Mouse (Mus musculus): ENCODE data around the gene Armc12.

Gene Armc12

GRCm38 (mm10) chr17:28512696-28513095 is 17.9 kb upstream of the Armc12 start:
- in situ Hi-C loops (cut with MboI; ENCODE audit: low sequenced_read_pairs) = no loop called here

DNA sequence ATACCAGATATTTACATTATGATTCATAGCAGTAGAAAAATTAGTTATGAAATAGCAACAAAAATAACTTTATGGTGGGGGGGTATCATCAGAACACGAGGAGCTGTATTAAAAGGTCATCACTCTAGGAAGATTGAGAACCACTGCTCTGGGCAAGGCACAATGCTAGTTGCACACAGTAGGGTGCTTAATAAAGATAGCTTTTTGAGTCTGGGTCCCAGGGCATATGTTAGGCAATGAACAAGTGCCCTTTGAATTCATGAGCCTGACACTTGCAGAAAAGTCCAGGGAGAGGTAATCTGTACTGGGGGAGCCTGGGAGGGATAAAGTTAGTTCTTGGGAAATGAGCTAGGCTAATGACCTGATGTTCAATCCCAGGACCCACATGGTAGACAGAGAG is 17.3 kb upstream of the Armc12 start:
- in situ Hi-C loops (cut with MboI; ENCODE audit: low sequenced_read_pairs) = no loop called here

- in situ Hi-C loops (cut with MboI; ENCODE audit: low sequenced_read_pairs) = no loop called here
Observed at GRCm38 (mm10) chr17:28513844-28514243, 16.8 kb upstream of the Armc12 start.

GRCm38 (mm10) chr17:28514555-28514954 is 16.1 kb upstream of the Armc12 start:
- in situ Hi-C loops (cut with MboI; ENCODE audit: low sequenced_read_pairs) = no loop called here

GRCm38 (mm10) chr17:28515431-28516341 is 14.9 kb upstream of the Armc12 start:
- in situ Hi-C loops (cut with MboI; ENCODE audit: low sequenced_read_pairs) = no loop called here

- in situ Hi-C loops (cut with MboI; ENCODE audit: low sequenced_read_pairs) = no loop called here
Observed at GRCm38 (mm10) chr17:28516881-28517280, 13.7 kb upstream of the Armc12 start.

GRCm38 (mm10) chr17:28517441-28517955 is 13.1 kb upstream of the Armc12 start, which contains the start of gene Fkbp5:
Fkbp5 (minus strand) TSS chr17:28517527.
- in situ Hi-C loops (cut with MboI; ENCODE audit: low sequenced_read_pairs) = no loop called here

GRCm38 (mm10) chr17:28517956-28518614 is 12.5 kb upstream of the Armc12 start:
- in situ Hi-C loops (cut with MboI; ENCODE audit: low sequenced_read_pairs) = no loop called here

- in situ Hi-C loops (cut with MboI; ENCODE audit: low sequenced_read_pairs) = no loop called here
Observed at GRCm38 (mm10) chr17:28518615-28519071, 12.0 kb upstream of the Armc12 start.

GRCm38 (mm10) chr17:28519827-28520226 is 10.8 kb upstream of the Armc12 start:
- in situ Hi-C loops (cut with MboI; ENCODE audit: low sequenced_read_pairs) = loop anchor here (10.0 kb wide), 1 partner anchor 105 kb away; no protein-coding TSS in a partner anchor

DNA sequence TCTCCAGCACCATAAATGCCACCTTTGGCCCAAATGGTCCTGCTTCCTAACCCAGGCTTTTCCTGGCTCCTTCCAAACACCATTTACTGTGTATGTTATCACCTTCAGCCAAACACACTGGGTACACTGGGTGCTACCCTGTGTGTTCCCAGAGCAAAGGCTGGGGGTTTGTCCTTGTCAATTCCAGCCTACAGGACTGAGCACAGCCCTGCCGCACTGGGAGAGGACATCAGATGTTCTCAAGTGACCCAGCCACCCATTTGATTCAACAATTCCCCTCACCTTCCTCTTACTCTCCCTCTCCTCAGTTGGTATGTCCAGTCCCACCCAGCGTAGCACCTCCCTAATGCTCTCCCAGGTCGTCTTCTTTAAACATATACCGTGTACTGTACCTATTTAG is 10.0 kb upstream of the Armc12 start:
- in situ Hi-C loops (cut with MboI; ENCODE audit: low sequenced_read_pairs) = loop anchor here (10.0 kb wide), 1 partner anchor 106 kb away; no protein-coding TSS in a partner anchor

GRCm38 (mm10) chr17:28521071-28521726 is 9.4 kb upstream of the Armc12 start:
- in situ Hi-C loops (cut with MboI; ENCODE audit: low sequenced_read_pairs) = loop anchor here (10.0 kb wide), 1 partner anchor 106 kb away; no protein-coding TSS in a partner anchor

DNA sequence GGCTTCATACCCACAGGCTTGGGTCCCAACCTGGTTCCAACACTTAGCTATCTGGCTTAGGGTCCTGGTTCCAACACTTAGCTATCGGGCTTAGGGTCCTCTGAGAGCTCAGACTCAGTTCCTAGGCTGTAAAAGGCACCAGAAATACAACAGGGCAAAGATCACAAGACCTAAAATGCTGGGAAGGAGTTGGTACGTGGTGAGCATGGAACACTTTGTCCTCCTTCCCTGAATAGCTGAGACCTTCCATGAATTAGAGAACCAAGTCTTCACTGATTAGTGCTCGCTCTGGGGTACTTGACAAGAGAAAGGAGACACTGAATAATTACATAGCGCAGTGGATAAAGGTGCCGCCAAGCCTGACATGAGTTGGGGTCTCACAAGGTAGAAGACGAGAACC is 8.7 kb upstream of the Armc12 start:
- in situ Hi-C loops (cut with MboI; ENCODE audit: low sequenced_read_pairs) = loop anchor here (10.0 kb wide), 1 partner anchor 107 kb away; no protein-coding TSS in a partner anchor

GRCm38 (mm10) chr17:28522623-28523354 is 7.8 kb upstream of the Armc12 start:
- in situ Hi-C loops (cut with MboI; ENCODE audit: low sequenced_read_pairs) = loop anchor here (10.0 kb wide), 1 partner anchor 108 kb away; no protein-coding TSS in a partner anchor

GRCm38 (mm10) chr17:28523355-28524008 is 7.1 kb upstream of the Armc12 start:
- in situ Hi-C loops (cut with MboI; ENCODE audit: low sequenced_read_pairs) = loop anchor here (10.0 kb wide), 1 partner anchor 109 kb away; no protein-coding TSS in a partner anchor

DNA sequence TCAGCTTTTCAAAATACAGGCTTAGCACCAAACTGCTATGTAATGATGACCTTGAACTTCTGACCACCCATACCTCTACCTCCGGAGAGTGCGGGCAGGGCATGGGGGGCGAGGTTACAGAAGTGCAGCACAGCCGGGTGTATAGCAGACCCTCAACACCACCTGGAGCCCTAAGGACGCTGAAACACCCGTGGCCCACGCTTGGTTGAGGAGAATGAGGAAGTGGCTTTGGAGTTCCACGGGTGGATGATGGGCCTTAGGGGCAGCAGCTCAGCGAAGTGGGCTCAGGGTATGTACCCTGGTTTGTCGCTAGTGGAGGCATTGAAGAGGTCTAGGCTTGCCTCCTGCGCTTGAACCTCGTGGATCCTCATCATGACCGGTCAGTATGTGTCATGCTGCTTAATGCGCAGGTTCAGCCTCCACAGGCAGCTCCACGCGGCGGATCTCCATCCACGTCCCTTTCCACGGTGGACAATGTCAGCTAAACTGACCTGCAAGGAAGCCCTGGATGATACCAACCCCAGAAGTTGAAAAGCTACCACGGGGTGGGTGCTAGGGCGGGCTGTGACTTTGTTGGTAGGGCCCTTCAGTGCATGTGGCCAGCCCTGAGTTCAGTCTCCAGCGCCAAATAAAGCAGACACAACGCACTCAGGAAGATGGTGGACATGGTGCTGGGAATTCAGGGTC is 6.5 kb upstream of the Armc12 start:
- in situ Hi-C loops (cut with MboI; ENCODE audit: low sequenced_read_pairs) = loop anchor here (10.0 kb wide), 1 partner anchor 109 kb away; no protein-coding TSS in a partner anchor

DNA sequence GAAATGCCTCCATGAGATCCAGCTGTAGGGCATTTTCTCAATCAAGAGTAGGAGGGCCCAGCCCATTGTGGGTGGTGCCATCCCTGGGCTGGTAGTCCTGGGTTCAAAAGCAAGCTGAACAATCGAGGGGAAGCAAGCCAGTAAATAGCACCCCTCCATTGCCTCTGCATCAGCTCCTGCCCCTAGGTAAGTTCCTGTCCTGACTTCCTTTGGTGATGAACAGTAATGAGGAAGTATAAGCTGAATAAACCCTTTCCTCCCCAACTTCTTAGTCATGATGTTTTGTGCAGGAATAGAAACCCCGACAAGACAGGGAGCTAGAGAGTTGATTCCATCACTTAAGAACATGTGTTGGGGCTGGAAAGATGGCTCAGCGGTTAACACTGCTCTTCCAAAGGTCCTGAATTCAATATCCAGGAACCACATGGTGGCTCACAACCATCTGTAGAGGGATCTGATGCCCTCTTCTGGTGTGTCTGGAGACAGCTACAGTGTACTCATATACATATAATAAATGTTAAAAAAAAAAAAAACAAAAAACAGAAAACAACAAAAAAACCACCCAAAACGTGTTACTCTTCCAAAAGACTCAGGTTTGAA is 5.7 kb upstream of the Armc12 start:
- in situ Hi-C loops (cut with MboI; ENCODE audit: low sequenced_read_pairs) = loop anchor here (10.0 kb wide), 1 partner anchor 110 kb away; no protein-coding TSS in a partner anchor
